Mouse (Mus musculus): ENCODE data around the gene March4.

March4 gene

DNA sequence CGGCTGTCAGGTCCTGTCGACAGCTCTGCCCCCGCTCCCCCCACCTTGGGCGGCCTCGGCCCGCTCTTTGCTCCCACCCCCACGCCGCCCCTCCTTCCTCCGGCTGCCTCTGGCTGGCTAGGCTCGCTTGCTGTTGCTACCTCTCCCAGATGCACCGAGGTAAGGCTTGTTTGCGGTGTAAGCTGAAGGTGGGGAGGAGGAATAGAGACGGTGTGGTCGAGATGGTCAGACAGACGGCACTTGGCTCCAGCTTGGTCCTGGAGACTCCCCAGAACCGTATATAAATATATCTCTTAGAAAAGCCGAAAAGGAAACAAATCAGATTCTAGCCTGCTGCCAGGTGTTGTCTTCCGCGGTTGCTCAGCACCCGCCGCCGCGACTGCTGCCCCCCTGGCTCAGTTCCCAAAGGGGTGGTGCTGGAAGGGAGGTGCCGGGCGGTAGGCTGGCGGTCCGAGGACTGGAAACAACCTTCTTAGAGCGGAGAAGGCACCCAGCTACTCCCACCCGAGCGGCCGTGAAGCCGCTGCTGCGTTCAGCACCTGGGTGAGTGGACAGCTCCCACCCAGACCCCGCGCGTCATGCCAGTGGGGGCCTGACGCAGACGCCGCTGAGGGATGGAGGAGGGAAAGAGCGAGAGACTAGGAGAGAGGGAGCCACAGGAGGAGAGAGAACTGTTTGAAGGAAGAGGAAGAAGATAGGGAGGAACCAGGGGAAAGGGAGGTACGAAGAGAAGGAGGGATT, at the start of gene March4:
Gene March4 (minus strand): TSS at position 320 of the 741 bp plus-strand sequence.
- CTCF ChIA-PET: no interaction called here

DNA sequence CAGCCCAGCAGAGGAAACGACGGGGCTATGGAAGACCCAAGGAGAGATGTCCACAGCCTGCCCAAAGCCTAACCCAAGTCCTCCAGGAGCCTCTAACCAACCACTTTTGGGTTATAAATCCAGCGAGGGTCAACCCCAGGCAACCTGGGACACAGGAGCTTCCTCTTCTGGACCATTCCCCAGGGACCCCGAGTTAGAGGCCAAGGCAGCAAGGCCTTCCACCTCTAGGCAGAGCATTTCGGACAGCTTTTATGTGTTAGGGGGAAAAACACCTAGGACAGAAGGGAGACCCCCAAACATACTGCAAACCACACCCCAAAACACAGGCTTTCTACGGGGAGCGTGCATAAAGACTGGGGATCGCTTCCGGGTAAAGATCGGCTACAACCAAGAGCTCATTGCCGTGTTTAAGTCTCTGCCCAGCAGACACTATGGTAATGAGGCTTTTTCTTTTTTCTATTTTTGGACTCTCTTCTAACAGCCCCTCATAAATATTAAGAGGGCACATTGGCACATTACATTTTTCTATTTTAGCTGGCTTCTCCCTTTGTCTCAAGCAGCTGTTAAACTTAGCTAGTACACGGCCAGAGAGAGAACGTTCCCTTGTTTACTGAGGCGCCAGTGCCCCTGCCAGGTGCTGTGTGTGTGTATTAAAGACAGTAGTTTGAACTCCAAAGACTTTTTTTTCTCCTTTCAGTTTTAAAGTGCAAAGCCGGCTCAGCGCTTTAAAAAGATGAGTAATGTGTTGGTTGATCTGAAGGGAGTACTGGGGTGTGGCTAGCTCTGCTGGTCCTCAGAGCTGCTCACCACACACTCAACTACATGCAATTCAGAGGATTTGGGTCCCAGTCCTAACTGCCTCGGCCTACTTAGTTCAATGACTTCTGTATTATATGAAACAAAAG, 49.5 kb upstream of the March4 start:
- CTCF ChIA-PET: no interaction called here

DNA sequence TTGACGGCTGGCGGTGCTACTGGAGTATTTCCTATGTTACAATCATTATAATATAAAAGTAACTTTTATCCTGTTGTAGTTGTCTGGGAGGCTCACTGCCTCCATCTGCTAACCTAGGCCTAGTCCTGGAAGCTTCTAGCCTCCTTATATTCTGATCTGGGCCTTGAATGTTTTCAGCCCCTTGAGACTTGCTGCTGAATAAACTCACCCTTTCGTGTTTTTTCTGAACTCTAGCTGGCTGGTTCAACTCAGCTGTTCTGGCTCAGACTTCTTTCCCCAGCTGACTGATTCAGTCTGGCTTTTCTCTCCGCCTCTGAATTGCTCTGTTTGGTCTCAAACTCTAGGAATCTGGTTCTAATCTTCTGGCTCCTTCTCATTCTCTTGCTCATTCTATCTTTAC, 47.2 kb upstream of the March4 start:
- CTCF ChIA-PET: no interaction called here

DNA sequence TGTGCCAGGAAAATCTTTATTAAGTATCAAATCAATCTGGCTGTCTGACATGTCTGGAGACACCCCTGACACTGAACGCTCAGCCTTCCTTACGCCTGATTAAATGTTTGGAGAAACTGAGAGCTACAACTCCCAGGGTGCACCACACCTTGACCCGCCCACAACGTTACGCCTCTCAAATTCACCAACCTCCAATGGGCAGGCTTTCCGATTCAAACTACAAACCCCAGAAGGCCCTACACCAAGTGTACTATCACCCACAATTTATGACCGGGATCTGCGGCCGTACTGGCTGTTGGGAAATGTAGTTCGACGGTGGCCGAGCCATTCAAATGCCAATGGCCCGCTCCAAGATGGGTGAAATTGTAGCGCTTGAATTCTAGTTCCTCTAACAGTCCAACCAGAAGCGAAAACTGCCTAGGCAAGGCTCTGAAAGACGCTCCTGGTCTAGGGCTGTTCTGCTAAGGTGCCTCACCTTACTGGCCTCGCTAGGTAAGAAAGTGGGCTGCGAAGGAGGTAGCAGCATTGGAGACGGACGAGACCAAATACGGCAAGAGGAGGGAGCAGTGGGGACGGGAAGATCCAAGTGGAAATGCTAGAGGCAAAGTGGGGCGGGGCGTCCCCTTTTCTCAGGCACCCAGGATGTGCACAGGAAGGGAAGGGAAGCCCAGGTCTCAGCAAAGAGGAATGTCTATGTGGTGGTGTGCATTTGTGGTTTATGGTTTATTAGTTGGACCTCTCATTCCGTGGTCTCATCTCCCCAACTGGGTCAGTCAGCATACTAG, 46.4 kb upstream of the March4 start, which contains the start of gene Smarcal1:
Gene Smarcal1 (plus strand): TSS at position 305 of the 785 bp plus-strand sequence.
- CTCF ChIA-PET: no interaction called here

DNA sequence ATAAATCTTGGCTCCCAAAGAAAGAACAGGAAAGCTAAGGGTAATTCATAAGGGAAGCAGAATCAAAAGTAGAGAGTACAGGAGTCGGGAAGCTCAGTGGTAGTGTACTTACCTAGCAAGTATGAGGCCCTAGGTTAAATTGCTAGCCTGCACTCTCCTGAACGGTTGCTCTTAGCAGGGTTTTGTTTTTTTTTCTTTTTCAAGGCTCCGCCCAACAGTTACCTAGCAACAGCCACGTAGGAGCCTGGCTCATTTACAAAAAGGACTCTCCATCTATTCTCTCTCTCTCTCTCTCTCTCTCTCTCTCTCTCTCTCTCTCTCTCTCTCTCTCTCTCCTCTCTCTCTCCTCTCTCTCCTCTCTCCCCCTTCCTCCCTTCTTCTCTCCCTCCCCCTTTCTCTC, 42.1 kb upstream of the March4 start:
- CTCF ChIA-PET: no interaction called here

DNA sequence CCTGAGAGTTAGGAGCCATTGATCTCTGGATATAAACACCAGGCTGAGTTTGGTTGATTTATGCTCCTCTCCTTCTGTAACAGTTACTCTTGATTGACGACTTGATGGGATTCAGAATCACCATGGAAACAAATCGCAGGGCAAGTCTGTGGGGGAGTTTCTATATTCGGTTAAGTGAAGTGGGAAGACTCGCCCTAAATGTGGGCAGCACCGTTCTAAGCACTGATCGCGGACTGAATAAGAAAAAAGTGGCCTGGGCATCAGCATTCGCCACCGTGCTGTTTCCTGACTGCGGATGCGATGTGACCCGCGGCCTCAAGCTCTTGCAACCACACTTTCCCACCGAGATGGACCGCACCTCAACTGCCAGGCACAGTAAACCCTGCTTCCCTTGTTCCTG, 41.6 kb upstream of the March4 start:
- CTCF ChIA-PET: no interaction called here

DNA sequence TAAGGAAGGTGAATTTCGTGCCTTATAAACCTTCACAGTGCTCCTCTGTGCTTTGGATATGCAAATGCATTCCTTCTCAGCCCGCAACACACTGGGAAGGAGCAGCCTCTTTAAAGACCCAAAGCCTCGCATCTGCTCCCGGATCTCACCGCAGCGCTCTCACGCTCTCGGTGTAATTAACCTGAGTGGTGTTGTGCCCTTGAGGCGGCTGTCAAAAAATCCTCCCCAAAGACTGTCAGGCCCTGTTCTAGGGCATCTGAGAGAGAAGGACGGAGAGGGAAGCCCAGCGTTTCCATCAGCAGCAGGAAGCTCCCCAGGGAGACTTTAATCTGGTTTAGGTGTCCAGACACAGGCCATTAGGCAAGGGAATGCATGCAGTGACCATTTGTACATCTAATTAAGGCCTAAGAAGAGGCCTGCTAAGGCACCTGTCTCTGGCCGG, 40.8 kb upstream of the March4 start:
- CTCF ChIA-PET: interaction anchor here (0.6 kb wide), 1 partner anchor 409 kb away, joined by 4 read pairs; no protein-coding TSS in a partner anchor

DNA sequence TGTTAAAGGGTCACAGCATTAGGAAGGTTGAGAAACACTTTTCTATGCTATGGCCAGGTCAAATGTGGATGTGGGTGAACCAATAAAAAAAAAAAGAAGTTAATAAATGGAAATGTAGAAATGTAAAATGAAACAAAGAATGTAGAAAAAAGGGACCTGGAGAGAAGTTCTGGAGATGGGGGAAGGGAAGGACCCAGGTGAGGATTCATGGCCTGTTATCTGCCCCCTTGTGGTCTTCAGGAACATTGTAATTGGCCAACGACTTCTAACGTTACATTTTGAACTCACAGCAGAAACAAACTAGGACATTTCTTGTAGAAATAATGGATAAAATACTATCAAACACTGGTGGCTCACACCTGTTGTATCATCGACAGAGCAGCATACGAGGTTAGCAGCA, 38.4 kb upstream of the March4 start:
- CTCF ChIA-PET: no interaction called here

DNA sequence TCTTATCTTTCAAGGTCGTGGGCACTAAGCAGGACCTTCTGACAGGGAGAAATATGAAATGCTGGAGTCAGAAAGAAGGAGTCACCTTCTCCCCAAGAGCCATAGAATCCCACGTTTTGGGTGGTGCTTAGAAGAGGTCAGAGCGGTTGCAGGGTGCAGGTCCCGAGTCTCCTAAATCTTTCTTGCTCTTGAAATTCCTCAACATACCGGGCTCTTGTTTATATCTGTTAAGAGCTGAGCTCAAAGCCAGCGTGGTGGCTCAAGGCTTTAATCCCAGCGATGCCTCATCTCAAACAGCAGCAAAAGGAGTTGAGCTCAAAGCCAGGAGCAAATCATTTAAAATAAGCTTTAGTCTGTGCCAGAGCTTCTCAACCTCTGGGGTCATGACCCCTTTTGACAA, 37.9 kb upstream of the March4 start:
- CTCF ChIA-PET: no interaction called here

DNA sequence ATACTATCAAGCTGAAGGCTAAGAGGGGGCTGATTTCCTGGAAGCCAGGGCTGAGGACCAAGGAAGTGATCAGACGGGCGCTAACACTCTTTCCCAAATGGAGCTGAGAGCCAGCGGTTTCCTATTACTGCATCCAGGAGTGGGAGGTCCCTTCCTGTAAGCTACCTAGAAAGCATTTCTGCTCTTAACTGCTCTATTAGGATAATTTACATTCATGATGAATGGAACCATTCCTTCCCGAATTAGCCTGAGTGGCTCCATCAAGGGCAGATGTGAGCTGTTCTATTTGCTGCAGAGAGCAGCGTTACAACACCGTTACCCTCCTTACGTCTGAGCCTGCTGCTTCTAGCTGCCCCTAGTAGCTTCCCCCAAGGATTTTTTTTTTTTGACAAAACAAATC, 37.3 kb upstream of the March4 start:
- CTCF ChIA-PET: interaction anchor here (0.6 kb wide), 1 partner anchor 25 kb away, joined by 26 read pairs; no protein-coding TSS in a partner anchor

DNA sequence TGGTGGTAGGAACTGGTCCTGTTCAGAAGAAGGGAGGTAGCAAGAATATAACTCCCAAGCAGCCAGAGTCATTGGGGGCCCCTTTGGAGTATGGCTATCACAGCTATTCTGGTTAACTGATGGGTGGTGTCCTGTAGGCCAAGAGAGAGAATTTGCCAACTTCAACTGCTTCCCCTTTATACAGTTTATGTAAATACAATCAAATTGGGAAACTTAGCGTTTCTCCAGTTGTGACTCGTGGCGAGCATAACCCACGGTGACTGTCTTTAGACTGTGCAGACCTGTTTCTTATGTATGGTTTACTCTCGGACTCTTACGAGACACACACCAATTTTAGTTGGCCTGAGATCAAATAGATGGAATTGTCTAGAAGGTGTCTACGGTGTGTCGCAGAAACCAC, 32.0 kb upstream of the March4 start:
- CTCF ChIA-PET: no interaction called here

DNA sequence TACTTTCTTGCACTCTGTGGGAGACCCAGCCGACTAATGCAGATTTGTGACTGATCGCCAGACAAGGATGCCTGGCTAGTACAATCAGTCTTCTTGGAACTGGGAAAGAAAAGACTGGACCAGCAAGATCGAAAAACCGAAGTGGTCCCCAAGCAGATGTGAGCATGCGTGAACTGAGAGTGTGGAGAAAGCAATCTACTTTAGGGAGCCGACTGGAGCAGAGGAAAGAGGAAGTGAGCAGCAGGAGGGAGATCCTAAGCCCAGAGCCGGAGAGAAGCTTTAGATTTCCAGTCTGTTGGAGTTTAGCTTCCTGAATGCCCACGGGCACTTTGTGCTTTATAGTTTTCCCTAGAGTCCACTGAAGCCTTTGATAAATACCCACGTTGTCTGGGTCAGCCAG, 30.3 kb upstream of the March4 start:
- CTCF ChIA-PET: no interaction called here

DNA sequence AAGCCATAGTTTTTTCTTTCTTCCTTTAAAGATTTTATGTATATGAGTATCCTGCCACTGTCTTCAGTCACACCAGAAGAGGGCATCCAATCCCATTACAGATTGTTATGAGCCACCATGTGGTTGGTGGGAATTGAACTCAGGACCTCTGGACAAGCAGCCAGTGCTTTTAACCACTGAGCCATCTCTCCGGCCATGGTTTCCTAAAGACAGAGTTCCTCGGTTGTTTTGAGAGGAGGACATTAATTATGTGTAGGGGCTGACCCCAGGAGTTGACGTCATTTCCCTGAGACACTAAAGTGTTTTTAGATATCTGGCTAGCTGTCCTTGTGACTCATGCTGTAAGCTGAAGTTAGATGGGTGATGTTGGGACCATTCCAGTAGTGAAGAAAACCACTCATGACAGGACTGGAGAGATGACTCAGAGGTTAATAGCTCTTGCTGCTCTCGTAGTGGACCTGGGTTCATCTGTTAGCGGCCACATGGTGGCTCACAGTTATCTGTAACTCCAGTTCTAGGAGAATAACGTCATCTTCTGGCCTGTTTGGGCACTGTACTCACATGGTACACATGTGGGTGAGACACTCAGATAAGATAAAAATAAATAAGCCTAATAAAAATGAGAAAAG, 27.7 kb upstream of the March4 start:
- CTCF ChIA-PET: no interaction called here

DNA sequence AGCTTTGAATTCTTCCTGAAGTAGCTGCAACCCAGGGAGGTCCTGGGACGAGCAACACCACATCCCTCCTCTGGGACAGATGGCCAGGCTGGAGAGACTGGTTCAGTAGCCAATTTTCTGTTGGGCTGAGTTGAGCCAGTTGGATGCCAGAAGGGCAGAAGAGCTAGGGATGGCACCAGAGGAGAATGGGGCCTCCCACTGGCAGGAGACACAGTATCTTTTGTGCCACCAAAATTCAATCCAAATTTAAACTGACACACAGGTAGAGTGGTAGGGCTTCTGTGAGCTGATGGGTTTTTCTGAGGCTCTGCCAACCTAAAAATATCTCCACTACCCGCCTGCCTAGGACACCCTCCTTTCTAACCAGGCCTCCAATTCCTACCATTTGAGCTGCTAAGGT, 21.9 kb upstream of the March4 start:
- CTCF ChIA-PET: no interaction called here

DNA sequence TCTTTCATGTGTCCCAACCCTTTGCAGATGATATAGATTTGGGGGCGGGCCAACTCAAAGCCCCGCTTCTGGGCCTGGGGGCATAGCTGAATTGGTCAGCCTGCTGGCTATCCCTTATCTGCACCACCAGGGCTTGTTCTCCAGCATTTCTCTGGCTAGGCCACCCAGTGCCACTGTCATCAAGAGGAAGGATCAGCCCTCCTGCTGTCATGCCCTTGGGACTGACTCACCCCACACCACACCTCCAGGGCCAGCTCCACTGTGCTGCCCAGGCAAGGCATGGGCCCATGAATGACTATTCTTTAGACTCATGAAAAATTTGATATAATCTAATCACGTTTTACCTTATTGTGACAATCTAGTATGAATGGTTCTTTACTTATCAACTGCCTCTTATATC, 19.7 kb upstream of the March4 start:
- CTCF ChIA-PET: no interaction called here

DNA sequence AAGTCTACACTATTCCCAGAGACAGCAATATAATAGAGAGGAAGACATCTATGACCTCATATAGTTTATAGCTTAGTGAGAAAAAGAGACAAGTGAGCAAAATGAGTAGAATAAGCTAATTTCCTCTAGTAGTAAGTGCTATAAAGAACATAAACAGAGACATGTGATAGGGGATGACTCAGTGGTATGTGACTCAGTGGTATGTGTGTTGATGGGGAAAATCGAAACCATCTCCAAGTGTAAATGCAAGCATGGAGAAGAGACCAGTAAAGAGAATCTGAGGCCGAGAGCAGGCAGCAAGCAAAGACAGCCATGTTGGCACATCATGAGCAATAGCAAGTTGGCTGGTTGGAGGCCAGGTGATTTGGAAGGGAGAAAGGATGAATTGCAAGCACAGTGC, 13.6 kb upstream of the March4 start:
- CTCF ChIA-PET: interaction anchor here (0.7 kb wide), 1 partner anchor 1692 kb away, joined by 4 read pairs; no protein-coding TSS in a partner anchor

DNA sequence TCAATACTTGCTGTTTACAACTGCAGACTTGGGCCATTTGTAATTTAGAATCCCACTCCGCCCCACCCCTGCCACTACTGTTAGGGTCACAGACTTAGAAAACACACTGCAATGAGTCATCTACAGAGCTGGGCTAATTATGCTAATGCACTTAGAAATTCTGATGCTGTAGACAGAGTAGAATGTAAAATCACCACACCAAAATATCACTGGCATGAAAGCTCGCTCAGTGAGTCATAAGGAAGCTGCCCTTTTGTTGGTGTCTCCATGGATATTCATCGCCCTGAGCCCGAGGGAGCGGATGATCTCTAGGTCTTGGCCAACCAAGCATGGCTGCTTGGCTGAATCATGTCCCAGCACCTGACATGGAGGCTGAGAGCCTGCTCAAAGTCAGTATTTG, 1.5 kb upstream of the March4 start:
- CTCF ChIA-PET: no interaction called here

DNA sequence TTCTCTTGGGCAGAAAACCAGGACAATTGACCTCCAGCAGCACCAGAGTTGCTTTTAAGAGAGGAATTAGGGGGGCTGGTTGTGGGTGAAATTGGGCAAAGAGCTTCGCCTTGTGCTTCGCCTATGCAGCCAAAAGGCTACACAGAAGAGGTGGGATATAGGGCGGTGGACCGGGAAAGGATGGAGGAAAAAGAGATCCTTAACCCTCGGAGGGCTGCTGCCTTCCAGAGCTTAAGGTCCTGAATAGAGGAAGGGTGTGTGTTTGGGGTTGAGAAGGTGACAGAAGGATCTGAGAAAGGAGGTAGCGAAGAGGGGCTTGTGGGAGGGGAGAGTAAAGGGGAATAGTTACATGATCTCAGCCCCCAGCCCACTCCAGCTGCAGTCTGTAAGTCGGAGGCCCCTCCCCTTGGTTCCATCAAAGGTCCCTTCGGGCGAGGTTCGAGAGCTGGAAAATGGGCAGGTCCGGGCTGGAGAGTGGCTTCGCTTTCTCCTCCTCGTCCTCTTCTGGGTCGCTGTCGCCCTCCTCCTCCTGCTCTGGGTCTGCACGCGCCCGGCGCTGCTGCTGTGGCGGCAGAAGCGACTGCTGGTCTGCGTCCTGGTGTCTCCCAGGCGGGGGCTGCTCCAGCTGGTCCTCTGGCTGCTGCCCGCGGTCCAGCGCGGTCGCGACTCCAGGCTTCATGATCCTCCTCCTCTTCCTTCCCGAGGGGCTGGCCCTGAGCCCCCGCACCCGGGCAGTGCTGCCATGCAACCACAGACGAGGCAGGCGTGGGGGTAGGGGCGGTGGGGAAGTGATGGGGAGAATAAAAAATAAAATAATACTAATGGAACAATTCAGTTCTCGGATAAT, 782 bp downstream of the March4 start:
- CTCF ChIA-PET: no interaction called here

DNA sequence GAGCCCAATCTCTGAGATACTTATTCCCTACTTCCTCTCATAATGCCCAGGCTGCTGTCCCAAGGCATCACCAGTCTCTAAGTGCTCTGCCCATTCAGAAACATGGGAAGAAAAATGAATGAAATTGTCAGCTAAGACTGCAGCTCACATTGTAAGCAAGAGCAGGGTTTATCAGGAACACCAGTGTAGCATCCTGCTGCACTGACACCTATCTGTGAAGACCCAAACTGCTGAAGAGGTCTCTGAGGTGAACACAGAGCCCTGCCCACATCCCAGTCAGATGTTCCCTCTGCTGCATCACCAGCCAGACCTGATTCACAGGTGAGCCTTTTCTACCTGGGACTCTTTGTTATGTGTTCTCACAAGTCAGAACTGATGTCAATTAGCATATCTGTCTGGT, 3.3 kb downstream of the March4 start:
- CTCF ChIA-PET: no interaction called here

DNA sequence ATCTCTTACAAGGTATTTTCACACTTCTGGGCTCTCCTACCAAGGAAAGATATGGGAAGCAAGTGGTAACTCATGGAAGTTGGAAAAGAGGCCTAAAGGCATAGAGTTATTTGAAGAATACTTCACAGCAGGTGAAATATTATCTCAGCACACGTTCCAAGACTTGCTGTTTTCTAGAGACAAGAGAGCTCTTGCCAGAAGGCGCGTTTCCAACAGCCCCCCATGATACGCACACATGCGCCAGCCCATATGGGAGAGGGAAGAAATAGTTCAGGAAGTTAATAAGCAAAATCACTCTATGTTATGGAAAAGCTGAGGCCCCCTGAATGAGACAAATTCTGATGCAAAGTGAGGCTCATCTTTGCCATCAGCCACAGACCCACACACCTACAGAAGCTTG, 3.8 kb downstream of the March4 start:
- CTCF ChIA-PET: no interaction called here
